Mouse (Mus musculus) cerebellum, adult 2 months (tissue): ENCODE measurements around the gene Eif1. TPM values are rescaled to one million over a fixed set of nuclear protein-coding genes. Genes with fewer than 3 reads are reported as not detected.

ENCODE experiments used
- DNase-seq, 2 experiments: peaks; one replicate each; pipeline ENCODE4 v3.0.0; 2021
- H3K27ac ChIP-seq: fragments of 200-500 bp; 2 replicates; pipeline ENCODE4 v1.5.1; 2012; ENCODE audit warnings: low read length, control low read depth, inconsistent platforms; ENCODE audit not compliant: insufficient read depth
- H3K27me3 ChIP-seq: fragments of 200-500 bp; 2 replicates; pipeline ENCODE4 v1.6.1; 2012; ENCODE audit warnings: inconsistent platforms, mild to moderate bottlenecking, low read length, moderate library complexity; ENCODE audit not compliant: control insufficient read depth, insufficient read depth
- H3K4me1 ChIP-seq: fragments of 200-500 bp; 2 replicates; pipeline ENCODE4 v1.6.1; 2011; ENCODE audit warnings: low read length; ENCODE audit not compliant: control insufficient read depth, insufficient read depth
- H3K4me3 ChIP-seq: fragments of 200-500 bp; replicated peaks from 2 replicates; pipeline ENCODE3; 2011; ENCODE audit warnings: mild to moderate bottlenecking, low read depth, low read length, control low read depth; ENCODE audit not compliant: insufficient read depth
- CTCF ChIP-seq: fragments of 200-500 bp; IDR thresholded peaks from 2 replicates; pipeline ENCODE4 v1.5.1; 2011; ENCODE audit warnings: low read depth, mild to moderate bottlenecking, control low read depth, low read length, moderate library complexity, borderline replicate concordance; ENCODE audit not compliant: insufficient read depth
- POLR2A ChIP-seq: fragments of 200-500 bp; IDR thresholded peaks from 2 replicates; pipeline ENCODE4 v1.6.1; 2011; ENCODE audit warnings: low read length, control low read depth, borderline replicate concordance; ENCODE audit not compliant: insufficient read depth
- WGBS: fragments of 180-500 bp; shearing (Covaris S2); methylation state at CpG from one replicate; pipeline ENCODE4 v1.1.7; 2018; 5-methylcytosine and 5-hydroxymethylcytosine counted together
- polyA plus RNA-seq: library from polyadenylated mRNA; depleted of rRNA; stranded (reverse); fragments of >200 nt; gene quantifications from 2 replicates; pipeline ENCODE4 v1.2.3, GENCODE M21; 2012; rRNA removed

Gene Eif1
- polyA plus RNA-seq, result 430 and 502 TPM in 2 replicates

- peak; percentile 100 for DNase-seq
- no peaks in the 10 kb centered on the region for H3K4me1 ChIP-seq
- WGBS, result under 1% methylated on average over 58 of the region's 58 CpGs
- H3K27ac ChIP-seq, result peak within 1 kb of the TSS; percentile 85
- peak within 1 kb of the TSS; percentile 80 for H3K4me3 ChIP-seq
- peak; percentile 58; the same call in 1 of the 2 replicates for TF ChIP-seq POLR2A
- no peak for TF ChIP-seq CTCF
- no peaks in the 10 kb centered on the region for H3K27me3 ChIP-seq
Observed at GRCm38 (mm10) chr11:100319492-100320171, at the start of gene Eif1. Gene Eif1 (plus strand): TSS chr11:100319885.

- Histone ChIP-seq H3K4me1 (no peaks in the 10 kb centered on the region), H3K27me3 (no peaks in the 10 kb centered on the region), H3K27ac (no peak overlapping the region), H3K4me3 (no peak overlapping the region)
- no peak for TF ChIP-seq CTCF
- TF ChIP-seq POLR2A, result no peak
- WGBS, result 90% methylated on average over 1 of the region's 1 CpGs
- no peak for DNase-seq
Observed at GRCm38 (mm10) chr11:100271878-100272277, 47.8 kb upstream of the Eif1 start.

- H3K4me3 ChIP-seq, result no peak overlapping the region
- H3K4me1 ChIP-seq, result no peaks in the 10 kb centered on the region
- TF ChIP-seq POLR2A, result no peak
- TF ChIP-seq CTCF, result no peak
- H3K27me3 ChIP-seq, result no peaks in the 10 kb centered on the region
- 63% methylated on average over 7 of the region's 7 CpGs for WGBS
- H3K27ac ChIP-seq, result no peak overlapping the region
- no peak for DNase-seq
Observed at GRCm38 (mm10) chr11:100274719-100275118, 45.0 kb upstream of the Eif1 start.

- no peak overlapping the region for H3K4me3 ChIP-seq
- 56% methylated on average over 5 of the region's 5 CpGs for WGBS
- no peaks in the 10 kb centered on the region for H3K27me3 ChIP-seq
- no peak overlapping the region for H3K27ac ChIP-seq
- DNase-seq, result no peak
- H3K4me1 ChIP-seq, result no peaks in the 10 kb centered on the region
- TF ChIP-seq POLR2A (no peak), CTCF (no peak)
Observed at GRCm38 (mm10) chr11:100275466-100275865, 44.2 kb upstream of the Eif1 start.

GRCm38 (mm10) chr11:100277726-100278480 lies 41.8 kb upstream of the Eif1 start:
- H3K27me3 ChIP-seq, result no peaks in the 10 kb centered on the region
- no peak overlapping the region for H3K27ac ChIP-seq
- no peak overlapping the region for H3K4me3 ChIP-seq
- 71% methylated on average over 15 of the region's 15 CpGs for WGBS
- TF ChIP-seq CTCF (no peak), POLR2A (no peak)
- DNase-seq, result no peak
- no peaks in the 10 kb centered on the region for H3K4me1 ChIP-seq

GRCm38 (mm10) chr11:100278759-100279158 lies 40.9 kb upstream of the Eif1 start:
- DNase-seq, result no peak
- Histone ChIP-seq H3K27me3 (no peaks in the 10 kb centered on the region), H3K4me1 (no peaks in the 10 kb centered on the region), H3K27ac (no peak overlapping the region), H3K4me3 (no peak overlapping the region)
- TF ChIP-seq CTCF (no peak), POLR2A (no peak)
- WGBS, result 66% methylated on average over 5 of the region's 5 CpGs

- DNase-seq, result peak; percentile 54 to 75
- 0 out of 2 replicates have a peak, but pooled peaks cover 1% of the 10 kb centered on the region for H3K4me1 ChIP-seq
- WGBS, result 22% methylated on average over 11 of the region's 11 CpGs
- no peak overlapping the region for H3K27ac ChIP-seq
- TF ChIP-seq POLR2A (no peak), CTCF (peak; percentile 73; the same call in 1 of the 2 replicates)
- H3K27me3 ChIP-seq, result no peaks in the 10 kb centered on the region
- no peak overlapping the region for H3K4me3 ChIP-seq
Observed at GRCm38 (mm10) chr11:100281596-100282544, 37.8 kb upstream of the Eif1 start.
